Mouse (Mus musculus): ENCODE measurements around the gene 1700025G04Rik.
A peak's percentile ranks its signal among the peaks of the same experiment; 100 is the strongest.

Gene 1700025G04Rik

DNA sequence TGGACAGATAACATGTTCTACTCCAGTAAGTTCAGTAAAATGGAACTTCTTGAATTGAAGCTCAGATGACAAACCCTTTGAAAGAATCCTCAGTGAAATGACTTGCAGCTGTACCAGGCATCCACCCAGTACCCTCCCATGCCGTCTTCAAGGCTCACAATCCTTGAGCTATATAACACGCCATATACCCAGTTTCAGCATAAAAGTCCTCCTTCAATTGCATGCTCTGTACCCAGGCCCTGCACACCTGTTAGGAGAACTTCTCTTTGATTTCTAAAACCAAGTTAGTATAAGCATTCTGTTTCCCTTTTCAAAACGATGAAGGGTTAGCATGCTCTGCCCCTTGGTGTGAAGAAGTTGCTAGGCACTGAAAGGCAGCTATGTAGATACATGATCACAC is 56.2 kb downstream of the 1700025G04Rik start:
- no peak for DNase-seq (ENCODE audit: low spot score)

DNA sequence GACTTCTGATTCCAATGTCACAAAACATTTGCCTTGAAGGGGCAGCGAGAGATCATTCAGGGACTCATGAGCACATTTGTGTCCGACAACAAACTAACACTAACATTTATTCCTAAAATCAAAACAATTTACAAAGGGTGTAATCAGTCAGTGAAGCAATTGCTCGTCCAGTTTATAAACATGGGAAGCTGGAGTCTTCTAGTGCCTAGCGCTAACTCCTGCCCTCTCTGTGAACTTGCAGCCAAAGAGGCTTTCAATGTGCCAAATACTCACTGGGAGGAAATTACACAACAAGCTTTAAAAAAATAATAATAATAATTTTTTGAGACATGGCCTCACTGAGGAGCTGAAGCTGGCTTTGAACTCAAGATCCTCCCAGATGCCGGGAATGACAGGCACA is 57.8 kb downstream of the 1700025G04Rik start:
- no peak for DNase-seq (ENCODE audit: low spot score)

DNA sequence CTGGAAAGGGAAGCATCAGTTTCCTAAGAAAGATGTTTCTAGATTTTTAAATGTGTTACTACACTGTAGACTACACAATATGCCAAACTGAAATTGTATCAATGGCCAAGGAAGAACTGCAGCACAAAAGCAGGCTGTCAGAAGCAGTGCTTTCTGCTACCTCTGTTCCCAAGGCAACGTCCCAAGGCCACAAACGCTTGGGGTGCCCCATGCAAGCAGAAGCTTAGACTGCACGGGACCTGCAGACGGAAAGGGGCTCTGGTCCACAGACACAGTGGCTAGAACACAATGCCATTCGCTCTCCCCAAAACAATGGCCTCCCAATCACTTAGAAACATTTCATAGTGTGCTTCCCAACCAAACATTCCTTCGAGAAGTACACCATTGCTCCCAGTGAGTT is 59.4 kb downstream of the 1700025G04Rik start:
- DNase-seq (ENCODE audit: low spot score), result no peak

DNA sequence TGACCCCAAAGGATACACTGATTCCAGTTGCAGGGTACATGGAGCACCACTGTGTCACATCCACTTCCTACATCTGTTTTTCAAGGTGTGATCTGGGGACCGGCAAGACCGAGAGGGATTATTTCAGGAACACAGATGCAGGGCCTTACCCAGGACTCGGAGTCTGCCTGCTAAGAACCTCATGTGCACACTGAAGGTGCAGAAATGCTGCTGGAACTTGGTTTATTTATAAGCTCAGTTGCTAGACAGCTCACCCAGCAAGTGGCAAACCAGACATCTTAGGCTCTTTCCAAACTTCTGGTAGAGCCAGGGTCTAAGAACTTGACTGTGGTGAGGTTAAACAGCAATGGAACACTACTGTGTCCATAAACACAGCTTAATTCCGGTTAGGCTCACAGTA is 61.2 kb downstream of the 1700025G04Rik start:
- no peak for DNase-seq (ENCODE audit: low spot score)

GRCm38 (mm10) chr1:152026762-152027161 is 63.2 kb downstream of the 1700025G04Rik start:
- DNase-seq (ENCODE audit: low spot score), result no peak

- DNase-seq (ENCODE audit: low spot score), result no peak
Measured at GRCm38 (mm10) chr1:152025308-152025707, 64.6 kb downstream of the 1700025G04Rik start.

DNA sequence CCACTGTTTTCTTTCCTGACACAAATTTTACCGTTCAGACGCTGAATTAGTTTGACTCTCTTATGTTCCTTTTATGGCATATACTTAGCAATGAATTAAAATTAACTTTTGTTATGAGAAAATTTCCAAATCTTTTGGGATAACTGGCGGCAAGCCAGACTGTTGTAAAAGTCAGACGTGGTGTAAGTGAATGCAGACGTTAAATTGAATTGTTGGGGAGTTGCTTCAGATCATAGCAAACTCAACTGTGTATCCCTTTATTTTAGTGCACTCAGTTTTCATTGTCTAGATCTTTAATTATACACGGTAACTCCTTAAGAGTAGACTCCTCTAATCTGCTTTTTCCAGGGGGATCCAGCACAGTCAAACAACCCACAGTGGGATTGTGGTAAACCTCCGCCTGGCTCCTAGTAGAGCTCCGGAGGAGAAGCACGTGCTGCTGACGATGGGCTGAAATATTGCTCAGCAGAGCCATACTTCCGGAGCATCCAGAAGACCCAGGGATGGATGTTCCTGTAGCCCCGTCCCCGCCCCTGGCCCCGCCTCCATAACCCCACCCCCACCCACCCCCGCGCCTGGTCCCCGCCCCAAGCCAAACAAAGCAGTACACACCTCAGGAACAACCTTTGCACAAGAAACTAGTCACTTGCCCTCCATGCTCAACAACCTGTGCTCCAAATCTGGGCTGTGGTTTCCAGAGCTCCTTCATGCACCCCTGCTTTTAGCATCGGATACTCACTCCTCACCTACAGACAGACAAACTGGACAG is 65.7 kb downstream of the 1700025G04Rik start:
- no peak for DNase-seq (ENCODE audit: low spot score)

GRCm38 (mm10) chr1:152020812-152021211 is 69.1 kb downstream of the 1700025G04Rik start:
- no peak for DNase-seq (ENCODE audit: low spot score)

GRCm38 (mm10) chr1:152020070-152020469 is 69.9 kb downstream of the 1700025G04Rik start:
- no peak for DNase-seq (ENCODE audit: low spot score)

GRCm38 (mm10) chr1:152019196-152019595 is 70.7 kb downstream of the 1700025G04Rik start:
- DNase-seq (ENCODE audit: low spot score), result no peak

DNA sequence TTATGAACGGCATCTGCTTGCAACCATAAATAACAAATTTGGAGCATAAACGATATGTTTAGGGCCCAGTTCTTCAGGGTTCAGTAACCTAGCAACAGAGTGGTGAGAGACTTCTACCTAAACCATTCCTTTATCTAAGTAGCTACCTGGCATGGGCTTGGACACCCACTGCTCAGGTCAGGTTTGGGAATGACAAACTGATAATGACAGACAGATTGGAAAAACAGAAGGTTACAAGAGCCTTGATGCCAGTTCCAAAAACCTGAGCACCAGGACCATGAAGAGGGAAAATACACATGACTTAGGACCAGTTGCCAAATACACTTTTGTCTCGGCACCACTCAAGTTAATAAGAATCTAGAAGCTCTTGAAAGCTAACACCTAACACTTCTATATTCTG is 71.6 kb downstream of the 1700025G04Rik start:
- DNase-seq (ENCODE audit: low spot score), result no peak

- no peak for DNase-seq (ENCODE audit: low spot score)
Measured at GRCm38 (mm10) chr1:152016663-152017062, 73.3 kb downstream of the 1700025G04Rik start.

DNA sequence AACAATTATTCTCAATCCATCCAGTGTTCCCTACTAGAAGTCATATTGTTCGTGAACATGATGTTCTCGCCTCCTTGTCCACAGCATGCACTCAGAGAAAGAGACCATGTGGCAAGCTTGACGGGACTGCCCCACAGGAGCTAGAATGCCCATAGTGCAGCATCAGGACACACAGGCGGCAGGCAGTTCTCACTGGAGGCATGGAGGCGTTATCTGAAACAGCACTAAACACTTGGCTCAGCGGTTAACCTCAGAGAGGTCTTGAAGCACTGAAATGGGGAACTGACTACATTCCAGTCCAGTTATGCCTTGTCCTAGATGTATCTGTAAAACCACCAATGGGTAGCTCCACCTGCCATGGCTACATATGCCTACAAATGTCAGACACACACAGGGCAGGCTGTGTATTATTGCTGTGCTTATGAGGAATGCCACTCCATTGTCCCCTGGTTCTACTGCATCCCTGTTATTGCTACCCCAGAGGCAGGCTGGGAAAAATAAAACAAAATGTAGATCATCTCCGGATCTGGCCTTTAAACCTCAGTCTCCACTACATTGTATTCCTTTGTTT is 74.3 kb downstream of the 1700025G04Rik start:
- no peak for DNase-seq (ENCODE audit: low spot score)

DNA sequence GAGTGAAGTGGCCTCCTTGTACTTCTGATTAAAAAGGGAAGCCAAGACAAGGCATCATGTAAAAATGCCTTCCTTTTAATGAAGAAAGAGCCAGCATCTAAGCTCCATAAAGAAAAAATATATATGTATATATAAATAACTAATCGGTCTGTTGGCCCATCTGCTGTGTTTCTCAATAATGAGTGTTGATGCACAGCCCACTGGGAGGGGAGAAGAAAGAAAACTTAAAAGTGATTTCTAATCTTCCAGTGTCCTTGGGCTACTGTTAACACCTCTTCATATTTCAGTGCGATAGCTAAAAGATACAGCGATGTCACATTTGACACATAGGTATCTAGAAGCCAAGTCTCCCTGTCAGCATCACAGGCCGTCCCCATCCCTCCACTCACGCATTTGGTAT is 78.2 kb downstream of the 1700025G04Rik start:
- DNase-seq (ENCODE audit: low spot score), result no peak

DNA sequence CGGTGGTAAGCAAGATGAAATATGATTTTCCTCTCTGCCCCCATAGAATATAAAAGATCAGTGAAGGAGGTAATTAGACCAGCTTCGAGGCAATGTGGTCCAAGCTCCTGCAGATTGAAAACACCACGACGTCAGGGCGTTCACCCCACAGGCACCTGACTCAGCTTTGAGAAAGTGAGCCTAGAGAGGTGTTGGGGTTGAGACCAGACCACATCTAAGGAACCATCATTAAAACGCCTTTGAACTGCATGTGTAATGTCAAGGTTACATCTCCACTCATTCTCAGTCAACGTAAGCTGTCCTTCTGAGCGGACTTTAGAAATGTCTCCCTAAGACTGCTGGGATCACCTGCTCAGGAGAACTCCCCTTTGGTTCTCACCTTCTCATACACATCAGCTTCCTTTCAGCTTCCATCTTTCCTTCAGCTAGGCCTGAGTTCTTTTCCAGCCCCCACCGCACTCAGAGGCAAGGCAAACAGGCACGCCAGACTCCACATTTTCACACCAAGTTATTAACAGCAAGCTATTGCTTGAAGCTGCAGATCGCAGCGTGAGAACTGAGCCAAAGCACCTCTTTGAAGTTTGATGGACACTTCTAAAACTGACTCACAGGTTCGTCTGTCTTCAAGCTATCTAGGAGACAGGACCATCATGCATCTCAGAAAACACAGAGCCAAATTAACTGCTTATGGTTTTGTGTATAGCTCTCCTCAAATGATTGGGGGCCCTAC is 79.5 kb downstream of the 1700025G04Rik start:
- DNase-seq (ENCODE audit: low spot score), result no peak

DNA sequence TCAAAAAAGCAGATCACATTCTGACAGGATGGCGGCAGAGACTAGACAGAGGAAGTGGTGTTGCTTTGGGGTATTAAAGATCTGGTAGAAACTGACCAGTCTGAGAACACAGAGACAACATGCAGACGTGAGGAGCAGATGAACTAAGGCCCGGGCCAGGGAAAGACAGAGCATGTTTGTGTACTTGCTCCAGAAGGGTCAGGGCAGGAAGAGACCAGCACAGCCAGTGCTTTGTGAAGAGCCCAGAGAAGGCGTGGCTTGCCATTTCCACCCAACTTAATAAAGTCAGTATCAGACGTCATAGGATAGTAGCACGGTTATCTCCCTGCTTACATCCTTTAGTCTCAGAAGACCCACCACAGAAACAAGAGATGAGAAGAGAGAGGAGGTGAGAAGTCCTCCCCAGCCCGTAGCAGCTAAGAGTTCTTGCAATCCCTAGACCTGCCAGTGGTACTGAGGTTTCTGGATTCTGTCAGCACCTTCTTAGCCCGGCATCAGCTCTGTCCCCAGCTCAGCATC is 81.4 kb downstream of the 1700025G04Rik start:
- DNase-seq (ENCODE audit: low spot score), result peak; percentile 59

GRCm38 (mm10) chr1:152006529-152006928 is 83.4 kb downstream of the 1700025G04Rik start:
- no peak for DNase-seq (ENCODE audit: low spot score)

GRCm38 (mm10) chr1:152004509-152004908 is 85.4 kb downstream of the 1700025G04Rik start:
- DNase-seq (ENCODE audit: low spot score), result no peak

DNA sequence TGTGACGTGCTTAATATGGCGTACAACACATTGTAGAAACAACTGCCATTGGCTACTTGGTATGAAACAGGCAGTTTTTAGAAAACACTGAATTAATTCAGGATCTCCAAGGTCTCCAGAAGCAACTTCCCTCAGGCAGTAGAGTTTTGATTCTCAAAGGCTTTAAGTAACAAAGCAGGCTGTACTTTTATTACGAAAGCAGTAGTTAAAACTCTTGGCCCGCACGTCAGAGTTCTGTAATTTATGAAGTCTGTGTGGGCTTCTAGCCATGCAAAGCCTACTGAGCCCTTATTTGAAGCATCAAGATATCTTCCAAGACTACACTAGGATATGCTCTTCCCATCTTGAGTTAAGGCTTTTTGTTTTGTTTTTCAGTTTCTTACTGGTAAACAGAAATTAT is 89.5 kb downstream of the 1700025G04Rik start:
- no peak for DNase-seq (ENCODE audit: low spot score)

DNA sequence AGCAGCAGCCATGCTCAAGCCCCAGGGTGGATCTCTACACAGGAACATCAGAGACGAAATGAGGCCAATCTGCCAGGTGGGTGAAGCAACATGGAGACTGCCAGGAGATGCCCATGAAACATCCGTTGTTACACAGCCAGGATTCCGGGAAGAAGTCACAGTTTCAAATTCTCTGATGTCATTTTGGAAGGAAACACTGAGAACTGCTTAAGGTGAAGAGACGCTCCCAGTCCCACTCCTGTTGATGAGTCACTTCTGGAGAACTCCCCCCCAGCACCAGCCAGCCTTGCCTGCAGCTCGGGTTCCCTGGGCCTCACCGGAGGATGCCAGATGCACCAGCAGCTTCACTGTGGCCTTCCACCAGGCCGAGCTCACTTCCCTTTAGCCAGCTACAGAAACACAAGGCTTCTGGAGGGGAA is 90.5 kb downstream of the 1700025G04Rik start:
- peak; percentile 17 for DNase-seq (ENCODE audit: low spot score)

GRCm38 (mm10) chr1:151998721-151999206 is 91.2 kb downstream of the 1700025G04Rik start:
- no peak for DNase-seq (ENCODE audit: low spot score)

- DNase-seq (ENCODE audit: low spot score), result no peak
Measured at GRCm38 (mm10) chr1:151997591-151997990, 92.3 kb downstream of the 1700025G04Rik start.
